ENCODE assay signal across 1 mouse cellular context in the genomic region with DNA sequence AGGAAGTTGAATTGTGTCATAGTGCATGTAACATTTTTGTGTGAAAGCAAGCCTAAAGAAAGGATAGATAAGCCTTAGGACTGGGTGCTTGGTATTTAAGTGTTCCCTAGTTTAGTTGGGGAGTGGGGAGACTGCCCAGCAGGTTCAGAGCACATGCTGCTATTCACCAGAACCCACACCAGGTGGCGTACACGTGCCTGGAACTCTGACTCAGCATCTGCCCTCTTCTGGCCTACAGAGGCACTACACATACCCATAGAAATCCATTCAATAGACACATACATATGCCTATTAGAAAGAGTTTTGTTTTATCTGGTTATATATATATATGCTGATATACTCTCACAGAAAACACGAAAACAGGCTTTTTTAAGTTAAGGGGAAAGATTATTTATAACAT.
A peak's percentile ranks its signal among the peaks of the same experiment; 100 is the strongest.
TF ChIP-seq lines count a peak whose summit lies in the region.

No protein-coding gene starts in this region.

TF ChIP-seq in MEL, 35 proteins besides CTCF, POLR2A, EP300 and RAD21 (continued from another document):
- TF ChIP-seq POLR2AphosphoS2 (IDR thresholded peaks at IDR 0.05; ENCODE audit: low read length) (no peak), HCFC1 (IDR thresholded peaks at IDR 0.05; ENCODE audit: low read depth, low read length) (peak; percentile 50; the same call in 1 of the 2 replicates), ELF1 (IDR thresholded peaks at IDR 0.05; ENCODE audit: low read depth, low read length) (0 out of 2 replicates have a peak, but pooled peaks have one; percentile 42), RCOR1 (IDR thresholded peaks at IDR 0.05; ENCODE audit: low read depth, low read length) (no peak), CHD1 (IDR thresholded peaks at IDR 0.05; ENCODE audit: low read depth, low read length) (no peak), POLR2AphosphoS5 (IDR thresholded peaks at IDR 0.05; ENCODE audit: borderline replicate concordance, low read depth, low read length) (no peak), TCF12 (IDR thresholded peaks at IDR 0.05; ENCODE audit: low read depth, low read length) (no peak), USF2 (IDR thresholded peaks at IDR 0.05; ENCODE audit: borderline replicate concordance in 1 of 2, insufficient read depth in 1 of 2, low read depth in 1 of 2, low read length in 2 of 2) (no peak), MAZ (IDR thresholded peaks at IDR 0.05; ENCODE audit: low read depth, low read length) (no peak), KAT2A (conservative IDR thresholded peaks at IDR 0.05; ENCODE audit: low read depth, low read length) (no peak), NELFE (IDR thresholded peaks at IDR 0.05; ENCODE audit: low read depth, low read length) (no peak), MAFK (IDR thresholded peaks at IDR 0.05; ENCODE audit: borderline replicate concordance, low read depth, low read length) (peak; percentile 74; the same call in 1 of the 2 replicates), UBTF (IDR thresholded peaks at IDR 0.05; ENCODE audit: borderline replicate concordance, insufficient read depth, low read depth, low read length) (no peak), BHLHE40 (IDR thresholded peaks at IDR 0.05; ENCODE audit: borderline replicate concordance, low read depth, low read length) (no peak), MEF2A (IDR thresholded peaks at IDR 0.05; ENCODE audit: extremely low read depth, insufficient replicate concordance, low read depth, low read length, poor library complexity, severe bottlenecking) (no peak), ETS1 (IDR thresholded peaks at IDR 0.05; ENCODE audit: low read depth, low read length) (no peak; the same call in 1 of the 2 replicates), TAL1 (IDR thresholded peaks at IDR 0.05; ENCODE audit: low read length) (no peak), ZNF384 (IDR thresholded peaks at IDR 0.05; ENCODE audit: low read depth, low read length) (peak; percentile 67), MAX (IDR thresholded peaks at IDR 0.05; ENCODE audit: low read length) (peak; percentile 90), TBP (IDR thresholded peaks at IDR 0.05; ENCODE audit: low read depth, low read length) (0 out of 2 replicates have a peak, but pooled peaks have one; percentile 19), NRF1 (IDR thresholded peaks at IDR 0.05; ENCODE audit: insufficient read depth, low read depth, low read length, poor library complexity, severe bottlenecking) (no peak; the same call in 1 of the 2 replicates), ZKSCAN1 (IDR thresholded peaks at IDR 0.05; ENCODE audit: low read depth, low read length) (no peak), GABPA (IDR thresholded peaks at IDR 0.05; ENCODE audit: low read depth, low read length) (no peak), ZC3H11A (IDR thresholded peaks at IDR 0.05; ENCODE audit: low read depth, low read length) (peak; percentile 96), MYB (IDR thresholded peaks at IDR 0.05; ENCODE audit: low read depth, low read length) (no peak), MXI1 (IDR thresholded peaks at IDR 0.05; ENCODE audit: low read depth, low read length) (no peak), E2F4 (IDR thresholded peaks at IDR 0.05; ENCODE audit: borderline replicate concordance, low read depth, low read length) (no peak), USF1 (IDR thresholded peaks at IDR 0.05; ENCODE audit: low read depth, low read length) (peak; percentile 52; the same call in 1 of the 2 replicates), SMC3 (IDR thresholded peaks at IDR 0.05; ENCODE audit: low read depth, low read length) (peak; percentile 100)
